Mouse (Mus musculus) lung, embryonic 15.5 days (tissue): ENCODE measurements around the gene 1110051M20Rik. TPM values are rescaled to one million over a fixed set of nuclear protein-coding genes. Genes with fewer than 3 reads are reported as not detected.

ENCODE experiments used
- ATAC-seq: fragments of 200-750 bp; cut with Nextera tagmentation; 2 replicates; pipeline ENCODE4 v1.8.0; 2017; ENCODE audit warnings: moderate number of reproducible peaks, borderline replicate concordance; ENCODE audit not compliant: low FRiP score, low TSS enrichment; ENCODE audit errors: extremely low read depth
- H3K27ac ChIP-seq: fragments of 300-500 bp; sonication (generic); 2 replicates; pipeline ENCODE4 v1.5.1; 2015; ENCODE audit warnings: moderate library complexity, mild to moderate bottlenecking, inconsistent platforms
- H3K27me3 ChIP-seq: fragments of 300-500 bp; sonication (generic); 2 replicates; pipeline ENCODE4 v1.6.1; 2015; ENCODE audit warnings: inconsistent platforms
- H3K36me3 ChIP-seq: fragments of 300-500 bp; sonication (generic); 2 replicates; pipeline ENCODE4 v1.6.1; 2015; ENCODE audit warnings: inconsistent platforms
- H3K4me1 ChIP-seq: fragments of 300-500 bp; sonication (generic); 2 replicates; pipeline ENCODE4 v1.6.1; 2015; ENCODE audit warnings: inconsistent platforms
- H3K4me2 ChIP-seq: fragments of 300-500 bp; sonication (generic); 2 replicates; pipeline ENCODE4 v1.6.1; 2015; ENCODE audit warnings: inconsistent platforms, mild to moderate bottlenecking, moderate library complexity
- H3K4me3 ChIP-seq: fragments of 300-500 bp; sonication (generic); 2 replicates; pipeline ENCODE4 v1.5.1; 2015; ENCODE audit warnings: mild to moderate bottlenecking, inconsistent platforms
- H3K9ac ChIP-seq: fragments of 300-500 bp; sonication (generic); 2 replicates; pipeline ENCODE4 v1.6.1; 2015; ENCODE audit warnings: inconsistent platforms
- H3K9me3 ChIP-seq: fragments of 300-500 bp; sonication (generic); 2 replicates; pipeline ENCODE4 v1.6.1; 2016; ENCODE audit warnings: inconsistent platforms
- WGBS: fragments of 180-500 bp; shearing (Covaris S2); methylation state at CpG from one replicate; pipeline ENCODE4 v1.1.7; 2015; 5-methylcytosine and 5-hydroxymethylcytosine counted together
- polyA plus RNA-seq: library from polyadenylated mRNA; unstranded; fragments of >200 nt; fragmentation: Nextera tagmentation; extraction: Ambion mirVana; gene quantifications from 2 replicates; pipeline ENCODE4 v1.2.1, GENCODE M21; 2015

The 1110051M20Rik gene
- polyA plus RNA-seq, 1 experiment from 2014 or later = 66.8 TPM

DNA sequence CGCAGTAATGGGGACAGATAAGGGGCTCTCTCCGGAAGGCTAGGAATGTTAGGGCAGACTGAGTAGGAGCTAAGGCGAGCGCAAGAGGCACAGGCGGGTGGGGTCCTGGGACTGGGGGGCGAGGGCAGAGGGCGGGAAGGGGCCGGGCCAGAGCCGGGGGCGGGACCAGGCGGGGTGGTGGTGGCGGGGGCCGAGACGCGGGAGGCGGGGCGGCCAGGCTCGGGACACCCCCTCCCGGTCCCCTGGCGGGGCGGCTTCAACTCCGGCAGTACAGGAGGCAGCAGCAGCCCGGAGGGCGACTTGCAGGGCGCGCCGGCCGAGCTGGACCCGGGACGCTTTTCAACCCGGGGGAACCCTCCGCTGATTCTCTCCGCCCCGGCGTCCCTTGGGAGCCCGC is 12.8 kb upstream of the 1110051M20Rik start, which contains the start of gene Lrp4:
Gene Lrp4, plus strand, starts transcription at position 253 of the 397 bp plus-strand sequence.
- peak within 1 kb of the TSS; percentile 74 for H3K4me2 ChIP-seq
- no peaks in the 10 kb centered on the region for H3K27me3 ChIP-seq
- 1% methylated on average over 16 of the region's 36 CpGs for WGBS
- no peaks in the 10 kb centered on the region for H3K36me3 ChIP-seq
- peak within 1 kb of the TSS; percentile 79 for H3K9ac ChIP-seq
- H3K27ac ChIP-seq = peak within 1 kb of the TSS; percentile 96
- H3K4me3 ChIP-seq = peak within 1 kb of the TSS; percentile 72
- no peaks in the 10 kb centered on the region for H3K9me3 ChIP-seq
- peaks cover 50% of the 10 kb centered on the region for H3K4me1 ChIP-seq
- ATAC-seq = peak; percentile 86

DNA sequence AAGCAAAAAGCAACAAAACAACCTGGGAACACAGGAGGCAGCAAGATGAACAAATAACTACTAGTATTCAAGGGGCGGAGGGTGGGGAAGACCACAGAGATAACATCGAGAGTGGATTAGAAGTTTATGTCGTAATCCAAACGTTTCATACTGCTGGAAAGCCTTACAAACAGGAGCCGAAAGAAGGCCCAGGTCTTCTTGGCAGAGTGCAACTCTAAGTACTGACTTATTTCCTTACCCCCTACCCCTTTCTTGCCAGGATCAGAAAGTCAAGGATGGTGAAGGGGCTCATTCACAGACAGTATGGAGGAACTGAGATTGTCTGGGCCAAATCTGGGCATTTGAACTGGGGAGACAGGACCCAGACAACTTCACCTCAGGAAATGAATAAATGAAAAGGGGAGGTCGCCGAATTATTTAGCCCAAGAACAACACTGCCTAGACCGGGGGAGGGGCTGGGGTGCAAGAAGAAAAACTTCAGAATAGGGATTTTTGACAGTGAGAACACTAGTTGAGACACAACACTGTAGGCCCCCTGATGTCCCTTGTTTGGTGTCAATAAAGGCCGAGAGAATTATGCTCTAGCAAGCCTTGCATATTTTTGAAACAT is 12.1 kb upstream of the 1110051M20Rik start:
- no peak for ATAC-seq
- H3K4me2 ChIP-seq = peak overlapping the region; percentile 74
- peaks cover 46% of the 10 kb centered on the region for H3K4me1 ChIP-seq
- H3K9me3 ChIP-seq = no peaks in the 10 kb centered on the region
- H3K4me3 ChIP-seq = peak overlapping the region; percentile 72
- H3K9ac ChIP-seq = peak overlapping the region; percentile 79
- H3K27me3 ChIP-seq = no peaks in the 10 kb centered on the region
- H3K27ac ChIP-seq = peak overlapping the region; percentile 96
- WGBS = 37% methylated on average over 9 of the region's 9 CpGs
- no peaks in the 10 kb centered on the region for H3K36me3 ChIP-seq

- Histone ChIP-seq H3K9me3 (no peaks in the 10 kb centered on the region), H3K4me3 (no peak overlapping the region), H3K4me2 (no peak overlapping the region), H3K9ac (no peak overlapping the region), H3K27ac (no peak overlapping the region), H3K27me3 (no peaks in the 10 kb centered on the region), H3K4me1 (peaks cover 38% of the 10 kb centered on the region), H3K36me3 (no peaks in the 10 kb centered on the region)
- 4% methylated on average over 4 of the region's 4 CpGs for WGBS
- ATAC-seq = no peak
Observed at GRCm38 (mm10) chr2:91455826-91456225, 11.3 kb upstream of the 1110051M20Rik start.

- H3K4me1 ChIP-seq = peaks cover 26% of the 10 kb centered on the region
- H3K9me3 ChIP-seq = no peaks in the 10 kb centered on the region
- no peak for ATAC-seq
- H3K9ac ChIP-seq = no peak overlapping the region
- H3K4me2 ChIP-seq = no peak overlapping the region
- no peak overlapping the region for H3K4me3 ChIP-seq
- no peaks in the 10 kb centered on the region for H3K36me3 ChIP-seq
- H3K27ac ChIP-seq = no peak overlapping the region
- 85% methylated on average over 3 of the region's 3 CpGs for whole genome bisulfite sequencing
- H3K27me3 ChIP-seq = no peaks in the 10 kb centered on the region
Observed at GRCm38 (mm10) chr2:91454434-91454833, 9.9 kb upstream of the 1110051M20Rik start.

- no peaks in the 10 kb centered on the region for H3K27me3 ChIP-seq
- H3K4me3 ChIP-seq = no peak overlapping the region
- H3K9ac ChIP-seq = no peak overlapping the region
- H3K27ac ChIP-seq = no peak overlapping the region
- ATAC-seq = no peak
- H3K36me3 ChIP-seq = no peaks in the 10 kb centered on the region
- no peaks in the 10 kb centered on the region for H3K9me3 ChIP-seq
- 65% methylated on average over 9 of the region's 9 CpGs for WGBS
- H3K4me2 ChIP-seq = no peak overlapping the region
- H3K4me1 ChIP-seq = peaks cover 24% of the 10 kb centered on the region
Observed at GRCm38 (mm10) chr2:91453231-91454075, 8.9 kb upstream of the 1110051M20Rik start.

GRCm38 (mm10) chr2:91452658-91453057 is 8.2 kb upstream of the 1110051M20Rik start:
- Histone ChIP-seq H3K27me3 (no peaks in the 10 kb centered on the region), H3K4me3 (no peak overlapping the region), H3K4me1 (peaks cover 24% of the 10 kb centered on the region), H3K9ac (no peak overlapping the region), H3K9me3 (no peaks in the 10 kb centered on the region), H3K4me2 (no peak overlapping the region), H3K27ac (0 out of 2 replicates have a peak overlapping the region, but pooled peaks have one; percentile 13), H3K36me3 (no peaks in the 10 kb centered on the region)
- 23% methylated on average over 8 of the region's 8 CpGs for WGBS
- no peak for ATAC-seq

DNA sequence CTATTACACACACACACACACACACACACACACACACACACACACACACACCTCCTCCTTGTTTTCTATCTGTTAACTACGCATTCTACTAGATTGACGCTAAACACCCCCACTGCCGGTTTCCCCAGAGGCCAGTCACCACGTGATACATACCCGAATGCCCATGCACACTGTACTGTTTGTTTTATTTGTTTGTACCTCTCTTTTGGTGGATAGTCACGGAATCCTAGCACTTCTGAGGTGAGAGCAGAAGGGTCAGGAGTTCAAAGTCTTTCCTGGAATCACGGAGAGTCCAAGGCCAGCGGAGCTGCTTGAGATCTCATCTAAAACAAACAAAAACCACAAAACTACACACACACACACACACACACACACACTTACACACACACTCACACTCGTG is 5.8 kb upstream of the 1110051M20Rik start:
- Histone ChIP-seq H3K4me2 (no peak overlapping the region), H3K9ac (no peak overlapping the region), H3K9me3 (no peaks in the 10 kb centered on the region), H3K4me3 (no peak overlapping the region), H3K4me1 (peaks cover 9% of the 10 kb centered on the region), H3K27ac (no peak overlapping the region), H3K36me3 (no peaks in the 10 kb centered on the region), H3K27me3 (no peaks in the 10 kb centered on the region)
- WGBS = 39% methylated on average over 9 of the region's 9 CpGs
- ATAC-seq = no peak

DNA sequence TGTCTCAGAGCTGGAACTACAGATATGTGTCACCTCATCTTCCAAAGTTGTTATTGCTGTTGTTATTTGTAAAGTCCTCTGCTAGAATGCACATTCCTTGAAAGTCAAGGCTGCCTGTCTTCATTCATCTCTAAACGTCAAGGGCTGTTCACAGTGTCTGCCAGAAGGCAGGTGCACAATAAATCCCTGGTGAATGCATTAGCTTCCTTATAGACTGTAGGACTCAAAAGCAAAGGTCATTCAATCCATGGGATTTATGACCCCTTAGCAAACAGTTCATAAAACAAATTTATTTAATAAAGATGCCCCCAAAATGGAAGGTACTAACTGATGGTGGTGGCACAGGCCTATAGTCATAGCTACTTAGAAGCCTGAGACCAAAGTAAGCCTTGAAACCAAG is 5.2 kb upstream of the 1110051M20Rik start:
- Histone ChIP-seq H3K27ac (no peak overlapping the region), H3K4me3 (no peak overlapping the region), H3K4me2 (no peak overlapping the region), H3K4me1 (peaks cover 9% of the 10 kb centered on the region), H3K27me3 (no peaks in the 10 kb centered on the region), H3K36me3 (no peaks in the 10 kb centered on the region), H3K9ac (no peak overlapping the region), H3K9me3 (no peaks in the 10 kb centered on the region)
- ATAC-seq = no peak
- 62% methylated on average over 1 of the region's 1 CpGs for WGBS

GRCm38 (mm10) chr2:91442241-91442640 is 2.3 kb downstream of the 1110051M20Rik start:
- ATAC-seq = no peak
- Histone ChIP-seq H3K4me2 (peak overlapping the region; percentile 5; the same call in 1 of the 2 replicates), H3K4me1 (peaks cover 53% of the 10 kb centered on the region), H3K4me3 (no peak overlapping the region), H3K36me3 (no peaks in the 10 kb centered on the region), H3K9me3 (no peaks in the 10 kb centered on the region), H3K27ac (peak overlapping the region; percentile 82), H3K27me3 (no peaks in the 10 kb centered on the region), H3K9ac (no peak overlapping the region)
- 5% methylated on average over 1 of the region's 1 CpGs for WGBS

DNA sequence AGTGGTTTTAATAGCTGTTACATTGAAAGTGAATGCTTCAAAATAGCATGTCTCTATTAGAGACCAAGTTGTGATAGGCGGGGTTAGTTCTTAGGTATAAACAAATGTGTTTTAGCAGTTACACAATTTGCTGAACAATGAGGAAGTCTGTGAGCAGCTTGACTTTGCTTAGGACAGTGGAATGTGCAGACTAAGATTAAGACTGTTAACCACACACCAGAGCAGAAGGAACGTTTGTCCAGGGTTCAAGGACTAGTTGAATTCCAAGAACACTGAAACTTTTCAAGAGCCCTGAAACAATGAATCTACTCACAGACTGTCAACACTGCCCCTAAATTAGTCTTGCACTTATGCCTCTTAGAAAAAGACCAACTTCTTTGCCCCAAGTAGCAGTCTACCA is 2.8 kb downstream of the 1110051M20Rik start:
- Histone ChIP-seq H3K27me3 (no peaks in the 10 kb centered on the region), H3K36me3 (no peaks in the 10 kb centered on the region), H3K27ac (peak overlapping the region; percentile 82), H3K9ac (no peak overlapping the region), H3K9me3 (no peaks in the 10 kb centered on the region), H3K4me3 (no peak overlapping the region), H3K4me1 (peaks cover 56% of the 10 kb centered on the region), H3K4me2 (no peak overlapping the region)
- ATAC-seq = peak; percentile 55
- 45% methylated on average over 2 of the region's 2 CpGs for WGBS

DNA sequence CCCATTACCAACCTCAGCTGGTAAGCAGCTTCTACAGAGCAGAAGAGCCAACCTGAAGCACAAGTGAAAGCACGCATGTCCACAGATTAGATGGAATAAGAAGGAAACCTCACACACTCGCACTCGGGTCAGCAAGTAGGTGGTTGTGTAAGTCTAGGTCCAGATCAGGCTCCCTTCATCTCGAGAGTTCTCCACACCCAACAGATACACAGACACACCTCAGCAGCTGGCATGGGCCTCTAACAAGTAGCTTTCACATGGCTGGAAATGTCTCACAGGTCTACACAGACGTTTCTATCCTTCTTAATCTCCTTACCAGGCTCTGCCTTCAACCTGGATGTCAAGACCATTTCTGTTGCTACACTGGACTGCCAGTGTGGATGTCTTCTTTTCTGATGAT is 3.8 kb downstream of the 1110051M20Rik start:
- Histone ChIP-seq H3K4me2 (no peak overlapping the region), H3K4me3 (no peak overlapping the region), H3K9me3 (no peaks in the 10 kb centered on the region), H3K27ac (peak overlapping the region; percentile 82), H3K9ac (no peak overlapping the region), H3K36me3 (no peaks in the 10 kb centered on the region), H3K4me1 (peaks cover 56% of the 10 kb centered on the region), H3K27me3 (no peaks in the 10 kb centered on the region)
- WGBS = 80% methylated on average over 5 of the region's 5 CpGs
- no peak for ATAC-seq

DNA sequence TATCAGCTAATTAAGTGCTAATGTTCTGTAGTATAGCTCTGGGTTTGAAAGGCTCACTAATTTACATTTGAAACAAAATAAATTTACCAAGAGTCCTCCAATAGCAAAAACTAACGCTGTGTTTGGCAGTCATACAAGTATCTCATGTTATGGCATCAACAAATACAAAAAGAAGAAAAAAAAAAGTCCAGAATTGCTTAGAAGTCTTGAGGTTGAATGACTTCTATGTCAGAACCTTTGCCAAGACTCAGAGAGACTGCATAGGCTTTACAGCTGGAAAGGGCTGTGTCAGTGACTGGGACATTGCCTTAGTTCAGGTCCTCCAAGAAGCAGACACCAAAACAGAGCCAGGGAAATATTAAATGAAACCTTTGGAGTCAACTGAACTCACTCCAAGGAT is 4.6 kb downstream of the 1110051M20Rik start:
- Histone ChIP-seq H3K9me3 (no peaks in the 10 kb centered on the region), H3K27me3 (no peaks in the 10 kb centered on the region), H3K4me1 (peaks cover 56% of the 10 kb centered on the region), H3K36me3 (no peaks in the 10 kb centered on the region), H3K27ac (peak overlapping the region; percentile 82), H3K9ac (no peak overlapping the region), H3K4me3 (no peak overlapping the region), H3K4me2 (no peak overlapping the region)
- ATAC-seq = peak; percentile 58; the same call in 1 of the 2 replicates
- 40% methylated on average over 1 of the region's 1 CpGs for WGBS
